Mouse (Mus musculus) cerebellum, adult 18-20 months (tissue): ENCODE measurements at regions not wholly inside any gene's neighbourhood (a gene's known extent, or its start where the extent isn't known, plus 50 kb on each side); places are given as distances from the start of the nearest gene placed in this dataset.
A peak's percentile ranks its signal among the peaks of the same experiment; 100 is the strongest.

Experiments used
- DNase-seq, 2 experiments: peaks; one replicate each; pipeline ENCODE4 v3.0.0; 2021

- peak; percentile 15 to 38 for DNase-seq
Observed at GRCm38 (mm10) chr6:78899952-78900351, 431.3 kb upstream of the Reg3g start.

- no peak for DNase-seq
Observed at GRCm38 (mm10) chr6:78892730-78893129, 424.1 kb upstream of the Reg3g start.

DNA sequence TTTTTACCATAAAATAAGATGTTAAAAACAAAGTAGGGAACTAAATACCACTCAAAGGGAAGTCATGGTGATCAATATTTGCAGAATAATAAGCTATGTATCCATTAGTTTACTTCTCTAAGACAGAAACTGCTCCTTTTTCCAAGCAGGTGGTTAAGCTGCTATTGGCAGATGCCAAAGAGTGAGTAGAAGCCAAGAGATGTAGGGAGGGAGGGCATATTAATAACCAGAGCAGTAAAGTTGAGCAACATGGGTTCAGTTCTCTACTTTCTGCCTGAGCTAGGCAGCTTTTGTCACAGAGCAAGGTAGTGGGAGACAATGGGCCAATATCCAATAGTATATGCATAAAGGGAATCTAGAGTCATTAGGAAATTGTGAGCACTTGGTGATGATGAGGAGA is 394.4 kb upstream of the Reg3g start:
- no peak for DNase-seq

- no peak for DNase-seq
Observed at GRCm38 (mm10) chr6:78841261-78841660, 372.6 kb upstream of the Reg3g start.

- DNase-seq, result no peak
Observed at GRCm38 (mm10) chr6:78825901-78826629, 357.4 kb upstream of the Reg3g start.

- DNase-seq, result no peak
Observed at GRCm38 (mm10) chr6:78821251-78821650, 352.6 kb upstream of the Reg3g start.

DNA sequence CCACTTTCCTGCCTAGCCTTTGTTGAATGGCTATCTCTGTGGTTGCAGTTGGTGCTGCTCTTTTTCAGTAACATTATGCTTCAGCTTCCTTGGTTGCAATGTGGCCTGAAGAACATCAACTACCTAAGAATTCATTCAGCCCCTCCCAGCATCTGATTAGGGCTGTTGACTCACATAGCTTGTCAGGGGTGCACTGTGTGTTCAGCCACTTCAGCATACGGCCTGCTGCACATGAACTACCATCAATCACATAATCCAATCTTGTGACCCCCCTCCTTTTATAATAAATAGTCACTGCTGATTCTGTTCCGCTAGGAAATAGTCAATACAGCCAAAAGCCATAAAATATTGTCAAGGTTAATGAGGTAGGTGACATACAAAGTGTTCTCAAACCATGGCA is 328.3 kb upstream of the Reg3g start:
- no peak for DNase-seq

DNA sequence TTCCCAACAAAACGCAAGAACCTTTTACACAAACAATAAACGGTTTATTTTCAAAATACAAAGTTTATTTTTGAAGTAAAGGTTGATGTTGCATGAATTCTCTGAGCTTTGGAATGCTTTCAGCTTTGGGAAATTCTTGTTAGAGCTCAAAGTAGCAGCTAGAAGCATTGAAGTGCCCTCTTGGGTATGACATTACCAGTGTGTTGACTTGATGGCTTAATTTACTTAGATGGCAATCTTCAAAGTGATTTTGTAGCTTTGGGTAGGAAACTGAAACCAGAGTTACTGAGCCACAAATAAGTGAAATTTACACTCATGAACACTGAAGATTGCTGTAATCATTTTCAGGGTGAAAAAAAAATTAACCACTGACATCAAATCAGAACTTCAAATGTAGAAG is 320.3 kb upstream of the Reg3g start:
- DNase-seq, result no peak

GRCm38 (mm10) chr6:78757619-78758018 is 288.9 kb upstream of the Reg3g start:
- DNase-seq, result no peak
